Mouse (Mus musculus): ENCODE measurements at regions not wholly inside any gene's neighbourhood (a gene's known extent, or its start where the extent isn't known, plus 50 kb on each side); places are given as distances from the start of the nearest gene placed in this dataset.

DNA sequence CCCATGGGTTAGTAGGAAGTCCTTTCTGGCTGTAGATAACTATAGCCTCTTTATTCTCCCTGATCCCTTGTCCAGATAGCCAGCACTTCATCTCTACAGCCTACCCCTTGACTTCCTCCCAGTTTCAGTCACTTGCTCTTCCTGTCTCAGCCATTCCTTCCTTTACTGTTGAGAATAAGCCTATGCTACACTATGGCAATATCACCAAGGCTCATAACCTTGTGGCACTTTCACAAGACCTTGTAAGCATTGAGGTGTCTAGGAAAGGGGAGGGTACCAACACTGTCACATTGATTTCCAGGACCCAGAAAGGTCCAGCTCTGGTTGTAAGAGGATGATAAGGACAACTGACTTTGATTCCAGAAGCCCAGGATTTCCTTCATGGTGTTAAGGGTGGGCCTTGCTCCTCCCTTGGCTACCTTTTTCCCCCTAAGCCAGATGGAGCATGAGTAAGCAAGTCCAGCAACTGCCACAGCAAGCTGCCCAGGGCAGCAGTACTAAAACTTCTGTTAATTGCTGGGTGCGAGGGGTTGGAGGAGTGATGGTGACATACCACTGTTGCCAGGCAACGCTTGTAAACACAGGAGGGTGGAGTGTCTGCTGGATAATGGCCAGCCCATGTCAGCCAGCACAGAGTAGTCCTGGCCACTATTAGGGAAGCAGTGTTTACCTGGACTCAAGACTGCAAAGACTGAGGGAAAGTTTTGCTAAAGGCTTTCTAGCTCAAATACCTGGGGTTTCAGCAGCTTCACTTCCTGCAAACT is 75.7 kb downstream of the Ankrd16 start:
- Histone ChIP-seq H3K27ac (no peak overlapping the region), H3K4me2 (no peak overlapping the region), H3K9ac (no peak overlapping the region), H3K9me3 (no peaks in the 10 kb centered on the region), H3K4me1 (no peaks in the 10 kb centered on the region), H3K4me3 (no peak overlapping the region), H3K36me3 (replicated peaks) (no peaks in the 10 kb centered on the region), H3K27me3 (replicated peaks) (no peaks in the 10 kb centered on the region)
- 42% methylated on average over 2 of the region's 2 CpGs for WGBS
- ATAC-seq (replicated peaks), result no peak

DNA sequence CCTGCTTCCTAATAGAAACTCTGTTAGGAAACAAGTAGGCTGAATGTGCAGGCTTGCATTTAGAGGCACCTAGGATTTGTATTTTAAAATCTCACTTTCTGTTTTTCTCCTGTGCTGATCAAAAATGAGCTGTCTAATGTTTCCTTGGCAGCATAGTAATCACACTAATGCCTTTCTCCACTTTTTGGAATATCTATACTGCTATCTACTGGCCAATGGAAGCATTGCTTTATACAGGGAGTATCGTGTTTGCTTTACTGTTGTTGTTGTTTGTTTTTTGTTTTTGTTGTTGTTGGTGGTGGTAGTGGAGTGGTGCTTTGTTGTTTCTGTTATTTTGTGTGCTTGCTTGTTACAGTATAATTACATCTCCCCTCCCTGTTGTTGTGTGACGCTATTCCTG is 92.3 kb downstream of the Ankrd16 start:
- Histone ChIP-seq H3K27me3 (replicated peaks) (no peaks in the 10 kb centered on the region), H3K4me3 (no peak overlapping the region), H3K36me3 (replicated peaks) (no peaks in the 10 kb centered on the region), H3K4me1 (no peaks in the 10 kb centered on the region), H3K9me3 (no peaks in the 10 kb centered on the region; the same call in 1 of the 2 replicates), H3K4me2 (no peak overlapping the region), H3K9ac (no peak overlapping the region), H3K27ac (no peak overlapping the region)
- WGBS, result 39% methylated on average over 2 of the region's 2 CpGs
- ATAC-seq (replicated peaks), result no peak; the same call in 1 of the 2 replicates

DNA sequence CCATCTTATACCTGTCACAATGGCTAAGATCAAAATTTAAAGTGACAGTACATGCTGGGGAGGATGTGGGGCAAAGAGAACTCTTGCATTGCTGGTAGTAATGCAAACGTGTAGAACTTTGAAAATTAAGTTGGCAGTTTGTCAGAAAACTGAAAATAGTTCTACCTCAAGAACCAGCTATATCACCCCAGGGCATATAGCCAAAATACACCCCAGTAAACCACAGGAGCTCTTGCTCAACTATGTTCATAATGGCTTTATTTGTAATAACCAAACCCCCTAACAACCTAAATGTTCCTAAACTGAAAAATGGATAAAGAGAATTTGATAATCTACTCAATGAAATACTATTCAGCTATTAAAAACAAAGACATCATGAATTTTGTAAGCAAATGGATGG is 102.3 kb downstream of the Ankrd16 start:
- H3K9me3 ChIP-seq, result no peaks in the 10 kb centered on the region; the same call in 1 of the 2 replicates
- WGBS, result 9% methylated on average over 1 of the region's 1 CpGs
- H3K4me2 ChIP-seq, result no peak overlapping the region
- H3K4me1 ChIP-seq, result no peaks in the 10 kb centered on the region
- no peak overlapping the region for H3K27ac ChIP-seq
- H3K4me3 ChIP-seq, result no peak overlapping the region
- H3K27me3 ChIP-seq (replicated peaks), result no peaks in the 10 kb centered on the region
- ATAC-seq (replicated peaks), result no peak
- H3K36me3 ChIP-seq (replicated peaks), result no peaks in the 10 kb centered on the region
- H3K9ac ChIP-seq, result no peak overlapping the region

DNA sequence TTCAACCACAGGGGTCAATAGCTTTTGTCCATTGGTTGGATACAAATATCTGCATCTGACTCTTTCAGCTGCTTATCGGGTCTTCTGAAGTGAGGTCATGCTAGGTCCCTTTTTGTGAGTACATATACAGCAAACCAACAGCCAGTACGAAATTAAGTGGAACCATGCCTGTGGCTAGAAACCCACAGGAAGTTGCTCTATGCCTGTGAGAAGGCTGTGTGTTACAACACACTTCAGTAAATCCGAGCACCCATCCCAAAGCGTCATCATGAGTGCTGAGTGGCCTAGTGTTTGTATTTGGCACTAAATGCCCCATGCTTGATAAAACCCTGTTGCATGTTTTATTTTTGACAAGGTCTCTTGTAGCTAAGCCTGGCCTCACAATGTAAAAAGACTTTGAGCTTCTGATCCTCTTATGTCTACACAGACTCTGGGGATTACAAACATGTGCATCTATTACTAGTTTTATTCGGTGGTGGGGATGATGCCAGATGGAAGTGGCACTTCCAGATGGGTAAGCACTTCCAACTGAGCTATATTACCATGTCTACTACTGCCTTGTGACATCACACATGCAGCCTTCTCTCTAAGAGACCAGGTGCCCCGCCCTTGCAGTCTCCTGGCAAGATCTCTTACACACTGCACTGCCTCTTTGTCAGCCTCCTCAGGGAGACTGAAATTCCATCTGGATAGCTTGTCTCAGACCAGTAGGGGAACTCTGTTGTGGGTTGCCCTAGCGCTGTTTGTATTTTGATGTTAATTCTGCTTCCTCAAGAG is 117.3 kb downstream of the Ankrd16 start:
- Histone ChIP-seq H3K4me3 (no peak overlapping the region), H3K9ac (no peak overlapping the region), H3K36me3 (replicated peaks) (no peaks in the 10 kb centered on the region), H3K27me3 (replicated peaks) (no peaks in the 10 kb centered on the region), H3K4me1 (no peaks in the 10 kb centered on the region), H3K9me3 (no peaks in the 10 kb centered on the region), H3K4me2 (no peak overlapping the region), H3K27ac (no peak overlapping the region)
- 70% methylated on average over 7 of the region's 7 CpGs for WGBS
- no peak for ATAC-seq (replicated peaks)

DNA sequence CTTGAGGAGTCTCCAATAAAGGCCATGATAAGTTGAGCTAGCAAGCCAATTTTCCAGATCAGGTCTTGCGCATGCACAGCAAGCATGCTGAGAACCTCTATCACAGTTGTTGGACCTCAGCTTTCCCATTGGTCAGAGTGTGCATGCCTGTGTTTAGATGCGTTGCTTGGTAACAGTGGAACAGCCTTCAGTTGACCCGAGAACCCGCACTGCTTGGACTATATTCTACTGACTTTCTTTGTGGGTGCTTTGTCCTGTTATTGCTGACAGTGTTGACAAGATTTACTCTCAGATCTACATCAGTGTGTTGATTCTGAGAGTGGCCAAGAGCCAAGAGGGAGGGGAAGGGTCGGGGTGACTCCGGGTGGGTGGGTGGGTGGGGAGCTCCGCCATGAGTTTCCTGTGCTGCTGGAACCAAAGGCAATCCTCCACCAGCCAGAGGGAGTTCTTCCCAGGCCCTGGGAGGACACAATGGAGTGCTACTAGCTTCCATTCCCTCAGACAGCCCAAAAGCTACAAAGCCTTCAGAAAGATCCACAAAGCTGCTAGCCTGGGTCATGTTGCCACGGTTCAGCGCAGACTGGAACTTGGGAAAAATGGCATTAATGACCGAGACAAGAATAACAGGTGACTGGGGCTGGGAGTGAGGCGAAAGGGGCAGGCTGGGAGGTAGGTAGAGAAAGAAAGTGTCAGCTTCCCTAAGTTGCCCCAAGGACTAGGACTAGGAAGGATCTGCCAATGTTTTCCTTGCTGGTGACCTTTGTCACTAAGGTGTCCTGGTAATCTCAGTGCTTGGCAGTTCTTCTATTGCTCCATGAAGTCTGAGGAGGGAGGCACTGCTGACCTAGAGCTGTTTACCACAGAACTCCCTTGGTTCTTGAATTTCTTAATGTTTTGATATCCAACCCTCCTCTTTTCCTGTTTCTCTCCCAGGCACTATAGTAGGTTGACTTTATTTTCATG is 122.3 kb downstream of the Ankrd16 start:
- no peak overlapping the region for H3K9ac ChIP-seq
- H3K36me3 ChIP-seq (replicated peaks), result no peaks in the 10 kb centered on the region
- no peaks in the 10 kb centered on the region for H3K9me3 ChIP-seq
- no peak overlapping the region for H3K4me2 ChIP-seq
- WGBS, result 86% methylated on average over 11 of the region's 11 CpGs
- H3K4me1 ChIP-seq, result no peaks in the 10 kb centered on the region
- no peaks in the 10 kb centered on the region for H3K27me3 ChIP-seq (replicated peaks)
- H3K27ac ChIP-seq, result no peak overlapping the region
- no peak for ATAC-seq (replicated peaks)
- H3K4me3 ChIP-seq, result no peak overlapping the region

DNA sequence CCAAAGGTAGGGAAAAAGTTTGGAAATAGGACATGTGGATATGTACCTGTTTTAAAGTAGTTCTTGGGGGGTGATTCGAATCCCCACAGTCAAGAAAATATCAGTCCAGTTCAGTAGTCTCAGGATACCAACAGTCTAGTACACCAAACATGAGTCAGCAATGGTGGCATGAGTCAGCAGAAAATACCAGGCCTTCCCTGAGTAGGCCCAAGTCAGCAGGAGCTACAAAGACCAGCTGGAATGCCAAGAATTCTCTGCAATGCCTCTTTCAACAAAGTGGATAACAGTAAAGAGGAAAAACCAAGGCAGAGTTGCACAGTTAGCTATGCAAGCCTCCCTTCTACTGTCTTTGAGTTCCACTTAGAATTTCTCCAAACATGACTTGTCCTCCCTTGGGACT is 137.1 kb downstream of the Ankrd16 start:
- Histone ChIP-seq H3K27me3 (replicated peaks) (no peaks in the 10 kb centered on the region), H3K4me3 (no peak overlapping the region), H3K36me3 (replicated peaks) (no peaks in the 10 kb centered on the region), H3K9me3 (no peaks in the 10 kb centered on the region), H3K4me2 (no peak overlapping the region), H3K9ac (no peak overlapping the region), H3K27ac (no peak overlapping the region), H3K4me1 (no peaks in the 10 kb centered on the region)
- no peak for ATAC-seq (replicated peaks)
- whole genome bisulfite sequencing, result 70% methylated on average over 1 of the region's 1 CpGs

DNA sequence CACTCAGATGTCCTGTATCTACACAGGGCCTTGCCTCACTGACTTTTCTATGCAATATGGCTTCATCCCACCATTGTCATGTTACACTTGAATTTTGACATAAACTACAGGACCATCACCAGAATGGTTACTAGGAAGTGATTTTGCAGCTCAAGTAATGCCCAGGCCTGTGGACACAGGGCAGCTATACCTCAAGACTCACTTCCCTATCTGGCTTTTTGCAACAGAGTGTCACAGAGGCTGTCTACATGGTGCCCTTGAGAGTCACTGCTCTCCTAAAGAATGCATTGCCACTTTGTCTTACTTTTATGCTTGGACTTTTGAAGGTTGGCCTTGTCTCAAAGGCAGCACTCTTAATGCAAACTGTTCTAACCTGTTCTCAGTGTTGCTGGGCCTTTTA is 139.7 kb downstream of the Ankrd16 start:
- H3K27ac ChIP-seq, result no peak overlapping the region
- H3K9me3 ChIP-seq, result no peaks in the 10 kb centered on the region
- no peaks in the 10 kb centered on the region for H3K27me3 ChIP-seq (replicated peaks)
- no peak overlapping the region for H3K4me3 ChIP-seq
- H3K4me1 ChIP-seq, result no peaks in the 10 kb centered on the region
- no peak for ATAC-seq (replicated peaks)
- H3K9ac ChIP-seq, result no peak overlapping the region
- no peaks in the 10 kb centered on the region for H3K36me3 ChIP-seq (replicated peaks)
- no peak overlapping the region for H3K4me2 ChIP-seq

DNA sequence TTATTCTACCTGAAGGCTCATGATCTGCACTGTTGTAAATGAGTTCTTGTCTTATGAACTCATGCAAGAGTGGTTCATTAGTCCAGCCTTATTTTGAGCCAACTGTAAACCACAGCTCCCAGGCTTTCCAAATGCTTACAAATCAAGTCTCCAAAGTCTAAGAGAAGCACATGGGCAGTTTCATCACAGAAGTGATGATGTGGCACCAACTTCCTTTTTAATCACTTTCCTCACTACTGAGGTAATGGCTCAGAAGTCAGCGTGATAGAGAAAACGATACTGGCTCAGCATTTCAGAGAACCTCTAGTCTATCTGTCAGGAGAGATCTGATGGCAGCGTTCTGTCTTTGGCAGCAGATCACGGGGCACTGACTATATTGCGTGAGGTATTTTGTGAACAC is 140.4 kb downstream of the Ankrd16 start:
- H3K36me3 ChIP-seq (replicated peaks), result no peaks in the 10 kb centered on the region
- no peak overlapping the region for H3K4me2 ChIP-seq
- WGBS, result 90% methylated on average over 5 of the region's 5 CpGs
- no peaks in the 10 kb centered on the region for H3K4me1 ChIP-seq
- no peak overlapping the region for H3K4me3 ChIP-seq
- no peak overlapping the region for H3K27ac ChIP-seq
- H3K9ac ChIP-seq, result no peak overlapping the region
- no peak for ATAC-seq (replicated peaks)
- H3K9me3 ChIP-seq, result no peaks in the 10 kb centered on the region
- no peaks in the 10 kb centered on the region for H3K27me3 ChIP-seq (replicated peaks)

DNA sequence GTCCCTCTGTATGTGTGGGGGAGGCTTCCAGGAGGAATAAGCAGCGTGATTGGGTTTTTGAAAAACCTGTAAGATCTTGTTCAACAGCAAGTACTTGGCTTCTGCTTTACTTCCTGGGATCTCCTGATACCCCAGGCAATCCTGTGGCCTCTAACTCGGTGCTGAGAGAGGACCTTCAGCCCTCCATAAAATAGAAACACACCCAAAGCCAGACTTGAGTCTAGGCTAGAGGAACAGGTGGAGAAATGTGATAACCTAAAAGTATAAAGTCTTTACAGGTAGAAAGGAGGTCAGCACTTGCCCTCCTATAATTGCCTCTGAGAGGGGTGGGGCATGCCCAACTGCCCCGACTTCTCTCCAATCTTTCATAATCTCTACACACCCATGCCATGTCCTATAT is 183.1 kb downstream of the Ankrd16 start:
- Histone ChIP-seq H3K4me3 (no peak overlapping the region), H3K27me3 (replicated peaks) (no peaks in the 10 kb centered on the region), H3K27ac (no peak overlapping the region), H3K9ac (no peak overlapping the region), H3K4me2 (no peak overlapping the region), H3K36me3 (replicated peaks) (no peaks in the 10 kb centered on the region), H3K4me1 (no peaks in the 10 kb centered on the region), H3K9me3 (no peaks in the 10 kb centered on the region)
- 90% methylated on average over 3 of the region's 3 CpGs for WGBS
- ATAC-seq (replicated peaks), result no peak

DNA sequence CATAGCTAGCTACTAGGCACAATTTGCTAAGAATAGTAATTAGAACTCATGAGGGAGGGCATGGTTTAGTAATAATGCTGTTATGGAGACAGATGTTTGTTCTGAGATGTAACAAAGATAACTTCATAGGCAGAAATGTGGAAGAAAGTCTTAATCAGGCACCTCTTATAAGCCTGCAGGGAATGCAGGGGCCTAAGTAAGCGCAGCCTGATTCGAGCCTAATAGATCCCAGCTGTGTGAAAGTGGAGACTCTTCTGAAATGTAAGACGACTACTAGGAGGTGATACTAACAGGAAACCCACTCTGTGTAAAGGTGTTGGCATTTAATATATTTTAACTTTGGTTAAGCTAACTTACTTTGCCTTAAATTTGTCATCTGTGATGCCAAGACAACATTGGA is 187.7 kb downstream of the Ankrd16 start:
- Histone ChIP-seq H3K4me3 (no peak overlapping the region), H3K36me3 (replicated peaks) (no peaks in the 10 kb centered on the region), H3K27ac (no peak overlapping the region), H3K9me3 (no peaks in the 10 kb centered on the region), H3K4me2 (no peak overlapping the region), H3K4me1 (no peaks in the 10 kb centered on the region), H3K9ac (no peak overlapping the region), H3K27me3 (replicated peaks) (no peaks in the 10 kb centered on the region)
- 80% methylated on average over 3 of the region's 3 CpGs for WGBS
- ATAC-seq (replicated peaks), result no peak

DNA sequence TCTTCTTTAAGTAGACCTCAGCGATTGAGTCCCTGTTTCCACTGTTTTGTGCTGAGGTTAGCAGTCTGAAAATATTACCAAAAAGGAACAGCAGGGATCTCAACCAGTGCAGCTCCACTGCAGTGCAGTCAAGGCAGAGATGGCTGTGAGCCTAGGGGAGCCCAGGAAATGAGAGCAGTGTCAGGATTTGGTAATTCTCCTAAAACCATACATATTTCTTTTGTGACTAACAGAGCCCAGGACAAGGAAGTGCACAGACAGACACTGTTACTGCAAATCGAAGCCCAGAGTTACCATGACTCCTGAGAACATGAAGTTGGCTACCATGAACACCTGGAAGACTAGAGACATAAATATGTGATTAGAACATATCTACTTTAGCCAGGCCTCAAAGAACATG is 189.3 kb downstream of the Ankrd16 start:
- Histone ChIP-seq H3K4me3 (no peak overlapping the region), H3K27ac (no peak overlapping the region), H3K4me1 (no peaks in the 10 kb centered on the region), H3K9me3 (no peaks in the 10 kb centered on the region), H3K36me3 (replicated peaks) (no peaks in the 10 kb centered on the region), H3K27me3 (replicated peaks) (no peaks in the 10 kb centered on the region), H3K4me2 (no peak overlapping the region), H3K9ac (no peak overlapping the region)
- ATAC-seq (replicated peaks), result no peak
- WGBS, result 84% methylated on average over 2 of the region's 2 CpGs

DNA sequence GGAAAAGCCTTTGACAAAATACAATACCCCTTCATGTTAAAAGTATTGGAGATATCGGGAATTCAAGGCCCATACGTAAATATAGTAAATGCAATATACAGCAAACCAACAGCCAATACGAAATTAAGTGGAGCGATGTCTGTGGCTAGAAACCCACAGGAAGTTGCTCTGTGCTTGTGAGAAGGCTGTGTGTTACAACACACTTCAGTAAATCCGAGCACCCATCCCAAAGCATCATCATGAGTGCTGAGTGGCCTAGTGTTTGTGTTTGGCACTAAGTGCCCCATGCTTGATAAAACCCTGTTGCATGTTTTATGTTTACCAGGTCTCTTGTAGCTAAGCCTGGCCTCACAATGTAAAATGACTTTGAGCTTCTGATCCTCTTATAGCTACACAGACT is 194.3 kb downstream of the Ankrd16 start:
- no peaks in the 10 kb centered on the region for H3K9me3 ChIP-seq
- no peak for ATAC-seq (replicated peaks)
- H3K4me2 ChIP-seq, result no peak overlapping the region
- no peaks in the 10 kb centered on the region for H3K27me3 ChIP-seq (replicated peaks)
- WGBS, result 84% methylated on average over 5 of the region's 5 CpGs
- H3K4me1 ChIP-seq, result no peaks in the 10 kb centered on the region
- no peak overlapping the region for H3K9ac ChIP-seq
- no peak overlapping the region for H3K27ac ChIP-seq
- no peak overlapping the region for H3K4me3 ChIP-seq
- H3K36me3 ChIP-seq (replicated peaks), result no peaks in the 10 kb centered on the region

All from midbrain, embryonic 15.5 days (tissue).